Mouse (Mus musculus) neutrophil, adult 59 days (primary cell): ENCODE data around the gene Cpne7. TPM values are rescaled to one million over a fixed set of nuclear protein-coding genes. Genes with fewer than 3 reads are reported as not detected.

Experiments used
- total RNA-seq, 2 experiments: library from RNA; stranded (reverse); gene quantifications; 1 replicate in 1 of 2; 2 replicates in 1 of 2; pipeline ENCODE4 v1.2.4; 2023

Gene Cpne7
- total RNA-seq, result not detected

DNA sequence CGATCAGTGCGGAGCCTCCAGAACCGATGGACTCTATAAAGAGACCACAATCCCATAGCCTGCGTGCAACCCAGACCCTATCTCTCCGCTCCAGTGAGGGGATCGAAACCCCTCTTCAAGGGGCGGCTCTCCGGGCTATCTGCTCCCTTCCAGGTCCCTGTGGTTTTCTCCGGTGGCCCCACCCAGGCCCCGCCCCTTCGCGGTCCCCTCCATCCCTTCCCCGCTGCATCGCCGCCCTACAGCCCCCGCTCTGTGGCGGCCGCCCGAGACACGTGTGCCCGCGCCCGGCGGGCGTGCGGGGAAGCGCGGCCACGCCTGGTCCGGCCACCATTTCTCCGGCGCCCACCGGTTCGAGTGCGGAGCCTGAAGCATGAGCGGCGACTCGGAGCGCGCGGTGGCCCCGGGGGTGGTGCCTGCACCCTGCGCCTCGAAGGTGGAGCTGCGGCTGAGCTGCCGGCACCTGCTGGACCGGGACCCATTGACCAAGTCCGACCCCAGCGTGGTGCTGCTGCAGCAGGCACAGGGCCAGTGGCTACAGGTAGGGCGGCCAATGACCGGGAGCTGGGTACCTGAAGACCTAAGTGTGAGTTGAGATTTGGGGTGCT, at the start of gene Cpne7:
Cpne7 (plus strand) TSS at position 248 of the 605 bp plus-strand sequence.

DNA sequence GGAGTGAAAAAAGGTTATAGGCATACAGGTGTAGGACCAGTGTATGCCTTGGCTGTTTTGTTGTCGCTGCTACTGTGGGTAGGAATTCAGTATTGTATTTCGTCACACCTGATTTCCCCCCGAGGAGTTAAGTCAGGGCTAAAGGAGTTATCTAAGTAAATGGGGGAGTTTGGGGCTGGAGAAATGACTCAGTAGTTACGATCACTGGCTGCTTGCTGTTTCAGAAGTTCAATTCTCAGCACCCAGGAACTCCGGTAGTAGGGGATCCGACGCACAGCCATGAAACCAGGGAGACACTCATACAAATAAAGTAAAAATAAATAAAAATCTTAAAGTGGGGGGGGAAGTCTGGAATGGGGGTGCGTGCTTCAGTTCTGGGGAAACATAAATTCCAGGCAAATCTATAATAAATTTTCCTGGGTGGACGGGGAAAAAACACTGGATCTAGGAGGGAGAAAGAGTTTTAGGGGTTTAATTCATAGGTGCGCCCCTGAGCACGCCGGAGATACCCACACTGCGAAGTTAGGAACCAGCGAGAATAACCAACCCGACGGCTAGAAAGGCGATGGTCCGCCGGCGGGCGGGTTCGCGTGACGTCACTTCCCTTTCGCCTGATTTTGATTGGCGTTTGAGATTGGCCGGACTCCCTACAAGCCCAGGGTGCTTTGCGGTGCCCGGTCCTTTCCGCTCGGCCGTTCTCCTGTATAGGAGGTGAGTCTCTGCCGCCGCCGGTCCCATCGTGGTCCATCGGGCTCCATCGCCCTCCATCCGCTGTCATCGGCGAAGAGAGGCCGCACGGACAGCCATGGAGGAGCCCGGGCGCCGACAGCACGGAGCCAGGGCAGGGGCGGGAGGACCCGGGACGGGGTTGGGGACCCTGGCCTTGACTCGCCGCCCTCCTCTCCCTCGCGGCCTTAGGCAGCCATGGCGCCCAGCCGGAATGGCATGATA, 15.2 kb upstream of the Cpne7 start, which contains the start of gene Rpl13:
Rpl13 (plus strand) TSS at position 616 of the 951 bp plus-strand sequence.

DNA sequence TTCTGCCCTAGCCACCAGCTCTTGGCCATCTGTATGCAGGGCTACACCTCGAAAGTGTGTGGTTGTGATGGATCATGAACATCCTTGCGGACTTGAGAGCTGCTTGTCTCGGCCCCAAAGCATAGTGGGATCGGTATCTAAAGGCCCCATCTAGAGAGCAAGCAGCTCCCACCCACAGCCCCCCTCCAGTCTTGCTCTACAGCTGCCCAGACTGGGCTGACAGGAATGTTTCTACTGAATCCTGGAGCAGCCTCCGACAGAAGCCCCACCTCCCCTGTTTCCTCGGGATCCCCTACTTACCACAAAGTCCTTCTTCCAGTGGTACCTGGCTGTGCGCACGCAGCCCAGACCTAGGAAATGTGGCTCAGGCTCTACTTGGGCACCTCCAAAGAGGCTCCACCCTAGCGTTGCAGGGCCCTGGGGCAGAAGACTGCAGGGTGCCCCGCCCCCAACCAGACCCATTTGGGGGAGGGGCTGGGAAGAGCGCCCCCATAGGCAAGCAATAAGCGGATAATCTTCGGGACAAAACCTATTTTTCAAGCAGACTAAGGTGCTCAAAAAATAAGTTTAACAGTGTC, 40.8 kb downstream of the Cpne7 start, which contains the start of gene Sult5a1:
Sult5a1 (minus strand) TSS at position 428 of the 578 bp plus-strand sequence.

Other genes starting within 250 kb of the Cpne7 start
- gene Ankrd11, start 75.1 kb upstream of the Cpne7 start, total RNA-seq, result 100 to 1,000 TPM; 145 to 150 TPM
- 10 to 100 TPM; 22.7 to 34.0 TPM for gene Spg7, start 54.4 kb upstream of the Cpne7 start, total RNA-seq
- gene Rpl13, start 15.0 kb upstream of the Cpne7 start, total RNA-seq, result 100 to 1,000 TPM; 407 to 457 TPM
- gene Sult5a1, start 40.9 kb downstream of the Cpne7 start, total RNA-seq, result 1 to 10 TPM in 1 of 2 experiments, under 1 TPM in 1; 0.69 to 2.3 TPM
- gene Dpep1, start 68.9 kb downstream of the Cpne7 start, total RNA-seq, result under 1 TPM; 0.38 to 0.40 TPM
- gene Chmp1a, start 95.4 kb downstream of the Cpne7 start, total RNA-seq, result 10 to 100 TPM; 71.8 to 89.1 TPM
- under 1 TPM in 1 of 2 experiments, not detected in 1; 0.13 TPM for gene Spata33, start 95.5 kb downstream of the Cpne7 start, total RNA-seq
- gene Cdk10, start 107.5 kb downstream of the Cpne7 start, total RNA-seq, result 10 to 100 TPM; 23.5 to 29.2 TPM
- 1 to 10 TPM; 6.1 to 6.3 TPM for gene Spata2l, start 118.9 kb downstream of the Cpne7 start, total RNA-seq
- 10 to 100 TPM; 35.6 to 38.0 TPM for gene Zfp276, start 136.8 kb downstream of the Cpne7 start, total RNA-seq
- gene Vps9d1, start 137.0 kb downstream of the Cpne7 start, total RNA-seq, result 10 to 100 TPM; 40.5 to 46.2 TPM
- 10 to 100 TPM; 41.0 to 55.4 TPM for gene Fanca, start 201.2 kb downstream of the Cpne7 start, total RNA-seq
- under 1 TPM; 0.22 to 0.71 TPM for gene Spire2, start 215.3 kb downstream of the Cpne7 start, total RNA-seq